Mouse (Mus musculus) hindbrain, embryonic 14.5 days (tissue): ENCODE results near the gene Fryl. TPM values are rescaled to one million over a fixed set of nuclear protein-coding genes. Genes with fewer than 3 reads are reported as not detected.

Experiments
- polyA plus RNA-seq: library from polyadenylated mRNA; unstranded; fragments of >200 nt; fragmentation: Nextera tagmentation; extraction: Ambion mirVana; gene quantifications from 2 replicates; pipeline ENCODE4 v1.2.1, GENCODE M21; 2014

Fryl gene
- polyA plus RNA-seq, 1 experiment from 2014 or later = 40.7 TPM

Other genes starting within 250 kb of the Fryl start
- gene Slc10a4, start 249.7 kb downstream of the Fryl start, polyA plus RNA-seq = 37.6 and 38.2 TPM in 2 replicates
- 226 and 246 TPM in 2 replicates for gene Ociad1, start 36.2 kb upstream of the Fryl start, polyA plus RNA-seq
- 21.5 and 25.5 TPM in 2 replicates for gene Ociad2, start 84.4 kb upstream of the Fryl start, polyA plus RNA-seq
- gene Cwh43, start 149.5 kb upstream of the Fryl start, polyA plus RNA-seq = 0.31 and 0.32 TPM in 2 replicates
- 61.5 and 65.0 TPM in 2 replicates for gene Dcun1d4, start 224.4 kb upstream of the Fryl start, polyA plus RNA-seq